Mouse (Mus musculus): ENCODE measurements at regions not wholly inside any gene's neighbourhood (a gene's known extent, or its start where the extent isn't known, plus 50 kb on each side); places are given as distances from the start of the nearest gene placed in this dataset.

DNA sequence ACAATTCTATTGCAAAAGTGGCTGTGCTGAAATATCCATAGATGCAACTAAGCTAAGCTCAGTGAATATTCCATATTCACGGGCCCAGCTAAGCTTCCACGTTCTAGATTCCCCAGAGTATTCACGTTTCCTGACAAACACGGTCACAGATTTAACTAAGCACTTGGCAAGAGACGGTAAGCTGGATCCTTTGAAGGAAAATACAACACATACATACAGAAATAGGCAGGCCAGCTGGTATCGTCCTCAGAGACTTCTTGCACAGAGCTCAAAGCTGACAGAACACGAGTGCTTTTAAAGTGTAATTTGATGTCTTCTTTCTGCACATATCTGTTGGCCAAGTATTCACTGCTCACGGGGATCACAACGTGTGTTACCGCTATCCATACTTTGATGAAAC is 126.3 kb upstream of the Nudt7 start:
- TF ChIP-seq POLR2A (IDR thresholded peaks at IDR 0.05; ENCODE audit: low read depth, low read length) (no peak), CTCF (IDR thresholded peaks at IDR 0.05; ENCODE audit: extremely low read depth, insufficient read length, insufficient replicate concordance, low read depth, low read length) (no peak)

Data from small intestine, adult 2 months (tissue).